Mouse (Mus musculus) adrenal gland, adult 8-10 months (tissue): ENCODE measurements at regions not wholly inside any gene's neighbourhood (a gene's known extent, or its start where the extent isn't known, plus 50 kb on each side); places are given as distances from the start of the nearest gene placed in this dataset.

Source experiments
- DNase-seq: peaks from one replicate; pipeline ENCODE4 v3.0.0; 2022

DNA sequence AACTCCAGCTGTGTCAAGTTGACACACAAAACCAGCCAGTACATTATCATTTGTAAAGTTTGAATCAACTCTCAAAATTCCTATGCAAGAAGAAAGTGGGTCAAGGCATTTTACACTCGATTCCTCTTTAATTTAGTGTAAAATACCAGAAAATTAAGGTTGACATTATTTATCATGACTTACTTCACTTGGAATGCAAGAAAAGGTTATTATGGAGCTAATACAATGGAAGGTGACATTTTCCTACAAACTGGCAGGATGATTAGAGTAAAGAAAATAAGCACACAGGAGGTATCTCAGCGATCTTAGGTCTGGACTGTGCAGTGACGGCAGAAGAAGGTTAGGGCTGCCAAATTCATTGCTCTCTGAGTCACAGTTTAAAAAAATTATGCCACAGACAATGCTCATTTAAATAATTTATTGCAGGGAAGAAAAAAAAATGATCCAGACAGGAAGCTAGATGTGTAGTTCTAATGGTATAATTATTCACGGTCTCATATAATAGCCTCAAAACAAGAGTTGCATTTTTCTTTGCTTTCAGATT is 405.2 kb downstream of the Hace1 start:
- no peak for DNase-seq

- DNase-seq = no peak
These were observed 406.2 kb downstream of the Hace1 start for GRCm38 (mm10) chr10:45983671-45984335.

DNA sequence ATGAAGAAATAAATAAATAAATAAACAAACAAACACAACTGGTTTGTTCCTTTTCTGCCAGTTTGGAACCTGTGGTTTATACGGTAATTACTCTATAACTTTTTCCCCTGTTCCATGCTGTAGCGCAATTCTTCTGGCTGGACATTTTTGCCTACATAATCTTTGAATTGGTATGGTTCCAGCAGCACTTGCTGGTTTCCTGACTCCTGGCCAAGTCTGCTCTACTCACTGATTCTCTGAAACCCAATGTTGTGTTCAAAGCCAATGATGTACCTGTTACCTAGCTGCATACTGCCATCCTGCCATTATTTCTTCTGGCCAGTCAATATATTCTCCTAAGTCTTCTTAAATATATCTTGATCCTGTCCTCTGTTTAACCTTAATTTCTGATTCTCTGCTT is 408.7 kb downstream of the Hace1 start:
- DNase-seq = no peak

DNA sequence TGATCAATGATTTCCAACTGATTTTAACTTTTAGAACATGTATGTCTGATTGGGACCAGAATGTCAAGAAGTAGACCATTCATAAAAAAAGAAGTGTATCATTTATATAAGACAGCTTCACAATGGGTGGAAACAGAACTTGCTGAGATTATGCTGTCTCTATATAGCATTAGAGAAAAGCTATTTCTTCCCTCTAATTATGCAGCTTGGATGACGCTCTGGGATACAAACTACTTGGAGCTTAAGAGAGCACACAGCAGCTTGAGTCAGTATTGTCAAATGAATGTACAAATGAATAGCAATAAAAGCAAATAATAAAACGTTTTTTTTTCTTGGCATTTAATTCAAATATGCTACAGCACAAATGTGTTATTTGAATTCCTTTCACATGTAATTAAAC is 428.7 kb downstream of the Hace1 start:
- no peak for DNase-seq

DNA sequence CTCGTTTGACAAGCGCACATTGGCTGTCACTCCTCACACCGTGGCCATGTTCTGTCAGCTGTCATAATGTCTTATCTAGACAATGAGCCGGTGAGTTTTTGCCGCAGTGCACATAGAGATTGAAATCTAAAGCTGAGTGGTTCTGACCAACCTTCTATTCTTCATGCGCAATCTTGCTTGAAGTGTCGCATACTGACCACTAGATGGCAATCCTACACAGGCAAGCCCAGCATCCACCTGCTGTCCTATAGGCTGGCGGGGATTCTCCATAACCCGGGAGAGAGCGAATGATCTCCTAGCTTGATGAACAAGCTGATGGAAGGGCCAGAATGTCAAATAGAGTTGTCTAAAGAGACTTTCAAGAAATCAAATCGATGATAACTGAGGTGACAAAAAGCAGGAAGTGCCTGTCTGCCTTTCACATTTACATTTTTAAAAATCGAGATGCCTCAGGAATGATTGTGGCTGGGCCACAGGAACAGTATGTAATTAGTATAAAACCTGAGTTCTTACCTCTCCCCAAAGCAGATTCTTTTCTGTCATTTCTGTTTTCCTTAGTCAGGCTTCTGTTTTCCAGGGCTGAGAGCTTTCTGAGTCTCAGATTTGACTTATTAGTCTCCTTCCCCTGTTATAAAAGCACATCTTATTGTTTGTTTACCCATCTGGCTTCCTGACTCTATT is 434.4 kb downstream of the Hace1 start:
- no peak for DNase-seq

- no peak for DNase-seq
These were observed 435.0 kb downstream of the Hace1 start for GRCm38 (mm10) chr10:46012599-46012998.

- no peak for DNase-seq
These were observed 438.7 kb downstream of the Hace1 start for GRCm38 (mm10) chr10:46016295-46016694.

DNA sequence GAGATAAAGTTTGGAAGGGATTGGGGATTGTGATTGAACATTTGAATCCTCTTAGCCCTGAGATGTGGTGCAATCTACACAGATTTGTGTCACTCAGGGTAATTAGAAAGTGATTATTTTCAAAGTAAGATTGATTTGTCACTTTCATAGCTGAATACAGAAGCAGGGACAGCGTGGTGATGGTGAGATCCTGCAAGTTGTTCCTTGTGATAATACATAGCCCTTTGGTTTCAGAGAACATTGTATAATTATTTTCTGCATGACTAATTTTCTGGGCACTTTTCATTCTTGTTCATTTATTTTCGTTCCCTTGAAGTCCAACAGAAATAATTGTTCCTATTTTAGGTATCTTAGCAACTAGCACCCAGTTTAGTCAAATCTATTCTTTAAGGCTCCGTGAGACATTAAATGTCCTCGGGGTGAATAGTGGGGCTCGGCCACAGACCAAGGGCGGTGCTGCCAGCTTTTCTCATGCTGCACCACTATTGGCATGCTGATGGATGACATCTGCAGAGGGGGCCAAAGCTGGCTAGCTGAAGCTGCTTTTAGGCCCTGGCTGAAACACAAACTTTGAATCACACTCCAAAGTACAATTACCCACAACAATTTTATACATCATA is 468.0 kb downstream of the Hace1 start:
- no peak for DNase-seq

GRCm38 (mm10) chr10:46046094-46046749 is 468.6 kb downstream of the Hace1 start:
- no peak for DNase-seq

GRCm38 (mm10) chr10:46046890-46047414 is 469.3 kb downstream of the Hace1 start:
- DNase-seq = no peak

DNA sequence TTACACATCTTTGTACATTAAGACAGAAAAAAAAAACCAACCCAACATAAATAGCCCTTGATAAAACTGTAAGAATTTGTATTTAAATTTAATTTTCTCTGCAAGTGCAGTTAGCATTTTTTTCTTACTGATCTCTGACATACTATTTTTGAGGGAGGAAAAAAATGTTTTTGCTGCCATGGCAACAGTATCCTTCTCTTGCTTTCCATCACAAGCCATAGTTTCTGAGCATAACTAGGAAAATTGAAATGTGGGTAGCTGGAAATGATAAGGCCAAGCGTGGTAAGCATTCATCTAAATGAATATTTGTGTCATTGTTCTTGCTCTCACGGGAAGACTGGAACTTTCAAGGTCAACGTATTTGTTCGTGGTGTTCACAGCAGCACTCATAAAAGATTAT is 470.0 kb downstream of the Hace1 start:
- DNase-seq = no peak

- no peak for DNase-seq
These were observed 480.0 kb downstream of the Hace1 start for GRCm38 (mm10) chr10:46057362-46058198.

DNA sequence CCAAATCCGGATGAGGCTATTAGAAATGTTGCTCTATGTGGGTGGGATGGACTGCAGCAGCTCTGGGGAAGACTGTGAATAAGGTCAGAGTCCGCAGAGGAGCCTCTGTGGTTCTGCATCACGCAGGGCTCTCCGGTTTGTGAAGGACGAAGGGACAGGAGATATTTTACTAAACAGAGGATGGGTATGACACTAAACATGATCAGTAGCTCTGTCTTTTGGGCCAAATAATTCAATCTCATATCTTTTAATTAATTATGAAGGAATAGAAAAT is 480.5 kb downstream of the Hace1 start:
- no peak for DNase-seq

DNA sequence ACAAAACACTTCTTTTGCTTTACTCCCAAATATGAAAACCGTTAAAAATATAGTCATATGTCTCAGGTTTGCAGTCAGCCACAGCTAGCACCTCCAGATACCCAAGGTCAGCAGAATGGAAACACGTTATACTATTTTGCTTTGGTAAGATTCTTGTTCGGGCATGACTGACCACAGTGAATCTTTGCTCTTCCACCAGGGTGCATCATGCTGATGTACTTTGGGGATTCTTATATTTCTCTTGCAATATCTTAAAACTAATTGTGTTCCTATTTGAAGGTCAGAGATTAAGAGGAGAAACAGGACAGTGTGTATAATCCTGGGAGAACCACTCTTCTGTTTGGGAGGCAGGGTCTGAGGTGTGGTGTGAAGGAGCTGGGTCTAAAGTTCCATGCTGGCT is 481.7 kb downstream of the Hace1 start:
- DNase-seq = no peak

- no peak for DNase-seq
These were observed 486.2 kb downstream of the Hace1 start for GRCm38 (mm10) chr10:46063831-46064230.

DNA sequence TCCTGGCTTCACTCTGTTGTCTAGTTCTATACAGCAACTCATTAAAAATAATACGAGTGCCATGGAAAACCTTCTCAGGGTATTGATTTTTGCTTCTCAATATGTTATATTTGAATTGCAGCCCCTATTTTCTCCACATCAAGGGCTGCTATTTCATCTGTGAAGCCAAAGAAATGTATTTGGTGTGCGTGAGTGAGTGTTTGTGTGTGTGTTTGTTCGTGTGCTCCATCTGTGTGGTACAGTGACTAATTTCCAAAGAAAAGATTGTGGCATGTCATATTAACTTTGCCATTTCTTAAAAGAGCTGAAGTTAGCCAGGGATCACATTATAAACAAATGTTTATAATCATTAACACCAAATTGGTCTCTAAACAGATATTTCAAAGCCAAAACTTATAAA is 493.1 kb downstream of the Hace1 start:
- DNase-seq = no peak

DNA sequence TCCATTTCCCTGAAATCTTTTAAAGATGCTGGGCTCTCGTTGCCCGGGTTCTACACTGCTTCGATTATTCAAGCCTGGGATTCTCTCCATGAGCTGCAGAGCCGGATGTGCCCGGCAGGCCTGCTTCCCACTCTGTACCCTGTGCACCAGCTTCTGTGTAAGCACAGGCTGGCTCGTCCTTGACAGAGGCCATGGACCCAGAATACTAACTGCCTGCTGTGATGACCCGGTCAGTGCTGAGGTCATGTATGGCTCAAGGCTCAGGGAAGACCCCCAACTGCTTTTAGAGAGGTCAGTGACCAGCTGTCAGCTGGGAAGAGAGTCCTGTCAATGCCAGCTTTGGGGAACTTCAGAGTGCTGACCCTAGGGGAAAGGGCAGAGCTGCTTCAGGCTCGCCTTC is 493.6 kb downstream of the Hace1 start:
- DNase-seq = no peak

GRCm38 (mm10) chr10:46071810-46072549 is 494.4 kb downstream of the Hace1 start:
- DNase-seq = no peak

DNA sequence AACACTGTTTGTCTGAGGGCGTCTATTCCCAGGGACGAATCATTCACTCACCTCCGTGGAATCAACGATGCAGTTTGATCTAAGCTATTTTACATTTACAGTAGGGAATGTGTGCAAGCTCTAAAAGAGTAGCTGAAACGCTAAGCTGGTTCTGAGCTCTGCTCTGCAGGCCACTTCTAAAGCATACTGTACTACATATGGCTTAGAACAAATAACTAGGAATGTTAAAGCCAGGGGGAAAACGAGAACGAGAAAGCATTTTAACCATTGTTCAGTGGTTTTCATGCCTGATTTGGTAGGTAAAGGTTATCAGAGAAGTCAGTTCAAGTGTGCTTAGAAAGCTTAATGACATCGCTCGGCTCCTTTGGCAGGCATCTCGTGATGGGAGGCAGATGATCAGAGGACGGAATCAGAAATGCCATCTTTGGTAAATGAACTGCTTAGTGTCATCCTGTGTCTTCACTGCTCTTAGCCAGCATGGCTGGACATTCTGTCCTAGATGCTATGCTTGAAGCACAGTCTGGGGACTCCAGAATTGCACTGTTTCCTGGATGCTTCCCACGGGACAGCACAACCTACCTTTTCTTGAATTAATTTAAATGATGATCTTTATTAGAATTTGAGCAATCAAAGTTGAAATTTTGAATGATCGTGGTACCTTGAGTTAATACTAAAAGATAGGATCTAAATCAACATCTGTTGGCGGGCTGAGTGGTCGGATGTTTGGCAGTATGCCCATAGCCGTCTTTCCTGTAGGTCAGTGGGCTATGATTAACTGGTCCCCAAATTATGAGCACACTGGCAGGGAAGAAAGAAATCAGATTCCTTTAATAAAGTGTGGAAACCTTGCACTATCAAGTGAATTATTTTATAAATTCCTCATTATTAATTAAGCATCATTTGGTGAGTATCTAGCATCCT is 495.2 kb downstream of the Hace1 start:
- no peak for DNase-seq

DNA sequence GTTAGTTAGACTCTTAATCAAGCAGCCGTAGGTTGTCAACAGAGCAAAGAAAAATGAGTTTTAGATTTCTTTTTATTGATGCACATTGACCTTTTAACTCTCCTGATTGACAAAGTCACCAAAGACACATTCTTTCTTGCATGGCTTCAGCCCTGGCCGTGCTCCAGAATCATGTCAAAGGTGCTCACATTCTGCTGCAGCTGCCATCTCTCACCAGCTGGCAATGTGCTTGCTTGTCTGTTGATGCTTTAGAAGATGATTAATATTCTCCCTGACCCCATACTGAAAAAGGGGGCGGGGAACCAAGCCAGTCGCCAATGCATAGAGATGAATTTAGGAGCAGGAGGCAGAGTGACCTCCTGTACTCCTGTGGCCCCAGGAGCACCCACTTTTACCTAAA is 510.1 kb downstream of the Hace1 start:
- no peak for DNase-seq
